Mouse (Mus musculus) intestine, embryonic 16.5 days (tissue): ENCODE results near the gene Mmp14. TPM values are rescaled to one million over a fixed set of nuclear protein-coding genes. Genes with fewer than 3 reads are reported as not detected.

Source experiments
- ATAC-seq: fragments of 200-750 bp; cut with Nextera tagmentation; 2 replicates; pipeline ENCODE4 v1.8.0; 2017; ENCODE audit warnings: moderate TSS enrichment, moderate library complexity
- H3K27ac ChIP-seq: fragments of 300-500 bp; sonication (generic); 2 replicates; pipeline ENCODE4 v1.5.1; 2014; ENCODE audit warnings: mild to moderate bottlenecking, low read length
- H3K27me3 ChIP-seq: fragments of 300-500 bp; sonication (generic); replicated peaks from 2 replicates; pipeline ENCODE4 v1.6.1; 2014; ENCODE audit warnings: low read length, control low read depth, mixed read lengths; ENCODE audit not compliant: control insufficient read depth, insufficient read depth
- H3K36me3 ChIP-seq: fragments of 300-500 bp; sonication (generic); 2 replicates; pipeline ENCODE4 v1.6.1; 2014; ENCODE audit warnings: low read length, control low read depth; ENCODE audit not compliant: control insufficient read depth, insufficient read depth
- H3K4me1 ChIP-seq: fragments of 300-500 bp; sonication (generic); 2 replicates; pipeline ENCODE4 v1.6.1; 2014; ENCODE audit warnings: low read length, control low read depth, mixed read lengths; ENCODE audit not compliant: control insufficient read depth, insufficient read depth
- H3K4me2 ChIP-seq: fragments of 300-500 bp; sonication (generic); 2 replicates; pipeline ENCODE4 v1.6.1; 2014; ENCODE audit warnings: low read depth, low read length, control low read depth
- H3K4me3 ChIP-seq: fragments of 300-500 bp; sonication (generic); 2 replicates; pipeline ENCODE4 v1.5.1; 2014; ENCODE audit warnings: mild to moderate bottlenecking, low read length
- H3K9ac ChIP-seq: fragments of 300-500 bp; sonication (generic); 2 replicates; pipeline ENCODE4 v1.6.1; 2014; ENCODE audit warnings: low read depth, low read length
- H3K9me3 ChIP-seq: fragments of 300-500 bp; sonication (generic); 2 replicates; pipeline ENCODE4 v1.6.1; 2016; ENCODE audit warnings: low read length, control low read depth; ENCODE audit not compliant: control insufficient read depth
- WGBS: fragments of 180-500 bp; shearing (Covaris S2); extraction: QIAGEN DNeasy Blood & Tissue Kit; methylation state at CpG from one replicate; pipeline ENCODE4 v1.1.7; 2014; 5-methylcytosine and 5-hydroxymethylcytosine counted together
- polyA plus RNA-seq: library from polyadenylated mRNA; unstranded; fragments of >200 nt; fragmentation: Nextera tagmentation; extraction: Ambion mirVana; gene quantifications from 2 replicates; pipeline ENCODE4 v1.2.1, GENCODE M21; 2015

The Mmp14 gene
- polyA plus RNA-seq, 1 experiment from 2014 or later: 90.7 TPM

DNA sequence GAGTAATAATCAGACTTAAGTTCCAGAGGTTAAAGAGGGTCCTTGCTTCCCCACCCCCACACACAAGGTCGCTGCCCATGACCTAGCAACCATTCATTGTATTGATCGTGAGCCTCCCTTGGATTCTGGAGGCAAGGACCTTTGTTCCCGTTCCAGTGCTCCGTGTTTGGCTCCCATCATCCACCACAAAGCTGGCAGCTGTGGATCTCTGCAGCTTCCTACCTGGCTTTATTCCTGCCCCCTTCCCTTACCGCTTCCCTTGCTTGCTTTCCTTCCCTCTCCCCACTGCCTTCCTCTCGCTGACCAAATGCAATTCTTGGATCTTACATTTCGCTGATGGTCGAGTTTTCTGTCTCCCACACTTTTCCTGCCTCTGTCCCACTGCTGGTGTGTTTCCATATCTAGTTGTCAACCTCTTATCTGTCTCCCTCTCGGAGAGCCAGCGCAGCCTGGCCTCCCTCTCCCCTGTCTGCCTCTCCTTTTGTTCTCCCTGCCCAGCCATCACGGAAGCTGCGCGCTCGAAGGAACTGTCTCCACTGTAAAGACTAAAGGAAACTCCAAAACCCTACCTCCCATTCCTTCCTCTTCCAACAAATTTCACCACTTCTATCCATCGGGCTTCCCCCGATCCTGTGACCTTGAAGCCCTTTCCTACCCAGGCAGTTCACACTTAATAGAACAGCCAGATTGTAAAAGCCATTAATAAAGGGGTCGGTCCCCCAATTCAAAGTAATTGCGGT is 836 bp upstream of the Mmp14 start:
- peak overlapping the region; percentile 85 for H3K4me3 ChIP-seq
- H3K27ac ChIP-seq: peak overlapping the region; percentile 94
- no peak for ATAC-seq
- no peaks in the 10 kb centered on the region; the same call in 1 of the 2 replicates for H3K36me3 ChIP-seq
- no peaks in the 10 kb centered on the region for H3K9me3 ChIP-seq
- WGBS: 4% methylated on average over 18 of the region's 18 CpGs
- peak overlapping the region; percentile 90 for H3K4me2 ChIP-seq
- no peaks in the 10 kb centered on the region for H3K27me3 ChIP-seq
- peaks cover 42% of the 10 kb centered on the region for H3K4me1 ChIP-seq
- peak overlapping the region; percentile 94 for H3K9ac ChIP-seq

DNA sequence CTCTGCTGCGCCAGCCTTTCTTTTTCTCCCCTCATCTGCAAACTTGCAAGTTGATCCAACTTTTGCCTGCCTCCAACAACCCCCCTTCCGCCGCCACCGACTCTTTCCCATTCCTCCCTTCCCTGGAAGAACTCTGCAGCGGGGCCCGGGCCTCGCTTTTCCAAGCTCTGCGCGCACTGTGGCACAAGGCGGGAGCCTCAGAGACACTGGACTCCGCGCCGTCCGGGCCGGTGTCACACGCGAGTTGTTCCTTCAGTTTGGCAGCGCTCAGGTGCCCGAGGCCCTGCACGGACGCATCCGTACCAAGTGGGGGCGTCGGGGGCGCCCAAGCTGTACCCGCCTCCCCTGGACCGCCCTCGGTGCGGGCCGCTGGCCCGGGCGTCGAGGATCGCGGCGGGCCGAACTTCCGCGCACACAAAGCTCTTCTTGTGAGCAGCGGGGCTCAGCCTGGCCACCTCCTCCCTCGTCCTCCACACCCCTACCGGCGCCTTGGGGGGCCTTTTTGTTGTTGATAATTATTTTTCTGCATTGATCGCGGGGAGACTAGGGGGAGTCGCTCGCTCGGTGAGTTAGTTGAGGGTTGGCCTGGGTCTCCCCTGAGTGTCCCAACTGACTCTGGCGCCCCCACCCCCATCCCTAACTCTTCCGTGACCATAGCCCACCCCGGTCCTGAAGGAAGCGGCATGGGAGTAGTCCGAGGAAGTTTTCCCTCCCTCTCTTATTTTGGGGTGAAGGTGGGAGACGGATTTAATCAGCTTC is 845 bp downstream of the Mmp14 start:
- H3K4me1 ChIP-seq: peaks cover 42% of the 10 kb centered on the region
- peak overlapping the region; percentile 94 for H3K27ac ChIP-seq
- peak overlapping the region; percentile 90 for H3K4me2 ChIP-seq
- no peaks in the 10 kb centered on the region for H3K9me3 ChIP-seq
- peak overlapping the region; percentile 85 for H3K4me3 ChIP-seq
- no peaks in the 10 kb centered on the region for H3K27me3 ChIP-seq
- H3K9ac ChIP-seq: peak overlapping the region; percentile 94
- 1% methylated on average over 54 of the region's 54 CpGs for WGBS
- peak; percentile 21; the same call in 1 of the 2 replicates for ATAC-seq
- peaks cover 4% of the 10 kb centered on the region for H3K36me3 ChIP-seq

DNA sequence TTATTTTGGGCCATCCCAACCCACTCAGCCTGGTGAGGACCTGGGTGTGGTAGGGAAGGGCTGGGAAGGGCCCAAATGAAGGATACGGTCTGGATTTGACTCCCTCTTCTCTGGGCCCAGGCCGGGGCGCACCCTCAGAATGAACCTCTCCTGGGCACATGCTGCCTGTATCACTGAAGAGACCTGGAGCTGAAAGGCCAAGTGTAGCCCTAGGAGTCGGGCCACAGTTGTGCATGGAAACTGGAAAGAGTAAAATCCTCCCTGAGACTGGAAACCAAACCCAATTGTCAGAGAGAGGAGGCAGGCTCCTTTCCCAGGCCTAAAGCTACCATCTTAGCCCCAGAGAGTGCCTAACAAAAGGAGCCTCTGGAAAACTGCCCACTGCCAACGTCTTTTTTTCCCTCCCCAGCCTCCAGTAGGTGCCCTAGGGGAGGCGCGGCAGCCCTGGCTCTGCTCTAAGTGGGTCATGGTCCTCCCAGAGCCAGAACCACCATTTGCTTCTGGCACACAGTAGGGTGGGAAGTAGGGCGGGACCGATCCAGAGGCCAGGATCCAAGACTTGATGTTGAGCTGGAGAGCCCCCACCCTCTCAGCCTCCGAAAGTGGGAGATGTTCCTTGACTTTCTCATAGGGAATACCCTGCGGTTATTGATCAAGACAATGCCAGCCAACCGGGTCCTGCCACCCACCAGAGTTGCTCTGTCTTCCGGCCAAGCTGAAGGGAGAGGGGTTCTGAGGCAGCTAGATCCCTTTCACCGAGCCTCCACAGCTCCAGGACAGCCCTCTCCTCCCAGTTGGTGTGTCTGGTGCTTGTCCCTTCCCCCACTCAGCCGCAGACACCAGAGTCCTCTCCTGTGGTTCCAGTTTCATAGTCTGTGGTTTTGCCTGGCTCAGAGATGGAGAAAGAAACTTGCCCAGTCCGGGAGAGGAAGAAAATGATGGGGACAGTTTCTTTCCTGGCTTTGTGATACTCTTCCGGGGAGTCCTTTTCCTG is 1.7 kb downstream of the Mmp14 start:
- Histone ChIP-seq H3K36me3 (peaks cover 4% of the 10 kb centered on the region), H3K27me3 (no peaks in the 10 kb centered on the region), H3K27ac (peak overlapping the region; percentile 94), H3K9ac (peak overlapping the region; percentile 94), H3K4me2 (peak overlapping the region; percentile 90), H3K4me3 (peak overlapping the region; percentile 85), H3K4me1 (peaks cover 36% of the 10 kb centered on the region), H3K9me3 (no peaks in the 10 kb centered on the region)
- ATAC-seq: peak; percentile 4; the same call in 1 of the 2 replicates
- WGBS: 25% methylated on average over 17 of the region's 17 CpGs

DNA sequence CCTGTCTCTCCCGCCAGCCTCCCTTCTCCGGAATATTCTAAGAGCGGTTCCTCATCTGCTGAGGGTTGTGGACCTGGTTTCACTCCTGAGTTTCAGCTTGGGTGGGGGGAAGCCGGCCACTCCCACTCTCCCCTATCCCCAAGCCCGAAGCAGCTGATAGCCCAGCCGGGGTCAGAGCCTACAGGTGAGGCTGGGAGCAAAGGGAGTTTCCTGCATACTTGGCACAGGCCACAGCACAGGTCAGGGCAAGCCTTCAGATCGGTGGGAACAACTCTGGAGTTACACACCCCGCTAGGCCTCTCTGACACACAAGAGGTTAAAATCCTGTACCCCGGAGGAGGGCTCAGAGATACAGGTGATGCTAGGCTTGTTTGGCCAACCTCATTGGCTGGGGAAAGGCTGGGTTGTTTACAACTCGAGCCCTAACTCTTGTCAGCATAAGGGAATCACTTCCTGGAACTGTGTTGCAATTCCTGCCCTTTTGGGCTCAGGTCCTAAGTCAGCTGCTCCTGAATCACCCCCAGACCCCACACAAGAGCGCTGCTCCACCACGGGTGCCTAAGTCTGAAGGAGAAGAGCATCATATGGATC is 2.6 kb downstream of the Mmp14 start:
- no peak for ATAC-seq

DNA sequence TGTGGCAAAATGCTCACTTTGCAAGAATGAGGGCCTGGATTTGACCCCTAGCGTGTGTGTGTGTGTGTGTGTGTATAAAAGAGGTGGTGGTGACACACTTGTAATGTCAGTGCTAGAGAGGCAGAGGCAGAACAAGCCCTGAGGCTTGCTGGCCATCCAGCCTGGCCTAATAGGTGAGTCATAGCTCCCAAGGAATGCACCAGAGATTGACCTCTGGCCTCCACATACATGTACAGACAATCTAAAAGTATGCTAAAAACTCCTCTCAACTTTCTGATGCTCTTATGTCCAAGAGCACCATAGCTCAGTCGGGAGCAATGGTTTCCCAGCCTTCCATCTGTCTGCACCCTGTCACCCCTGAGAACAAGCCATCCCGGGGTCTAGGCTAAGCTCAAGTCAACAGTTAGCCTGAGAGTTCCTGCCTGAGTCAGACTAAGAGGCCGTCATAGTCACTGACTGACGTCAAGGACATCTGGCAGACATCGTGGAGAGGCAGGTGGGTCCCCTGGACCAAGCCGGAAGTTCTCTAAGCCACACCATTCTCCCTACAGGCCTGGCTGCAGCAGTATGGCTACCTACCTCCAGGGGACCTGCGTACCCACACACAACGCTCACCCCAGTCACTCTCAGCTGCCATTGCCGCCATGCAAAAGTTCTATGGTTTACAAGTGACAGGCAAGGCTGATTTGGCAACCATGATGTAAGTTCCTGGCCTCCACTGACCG is 3.9 kb downstream of the Mmp14 start:
- no peak overlapping the region for H3K4me2 ChIP-seq
- no peak for ATAC-seq

More for the DNA sequence above, 2.6 kb downstream of the Mmp14 start:
- H3K27me3 ChIP-seq: no peaks in the 10 kb centered on the region
- WGBS: 38% methylated on average over 12 of the region's 12 CpGs
- peak overlapping the region; percentile 90 for H3K4me2 ChIP-seq
- no peaks in the 10 kb centered on the region for H3K9me3 ChIP-seq
- H3K4me1 ChIP-seq: peaks cover 36% of the 10 kb centered on the region
- peaks cover 13% of the 10 kb centered on the region for H3K36me3 ChIP-seq
- peak overlapping the region; percentile 94 for H3K27ac ChIP-seq
- peak overlapping the region; percentile 85 for H3K4me3 ChIP-seq
- peak overlapping the region; percentile 94 for H3K9ac ChIP-seq

DNA sequence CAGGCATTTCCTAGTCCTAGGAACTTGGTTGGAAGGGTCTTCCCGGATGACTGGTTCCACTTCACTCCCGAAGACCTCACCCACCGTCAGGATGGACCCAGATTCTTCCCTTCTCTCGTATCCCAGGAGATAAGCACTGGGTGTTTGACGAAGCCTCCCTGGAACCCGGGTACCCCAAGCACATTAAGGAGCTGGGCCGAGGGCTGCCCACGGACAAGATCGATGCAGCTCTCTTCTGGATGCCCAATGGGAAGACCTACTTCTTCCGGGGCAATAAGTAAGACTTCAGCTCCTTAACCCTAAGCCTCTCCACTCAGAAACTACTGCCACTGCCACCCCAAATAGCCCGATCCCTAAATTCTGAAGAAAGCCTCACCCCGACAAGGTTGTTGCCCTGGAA is 7.7 kb downstream of the Mmp14 start:
- H3K4me3 ChIP-seq: no peak overlapping the region
- peaks cover 25% of the 10 kb centered on the region for H3K36me3 ChIP-seq
- 86% methylated on average over 12 of the region's 12 CpGs for WGBS
- ATAC-seq: no peak
- no peak overlapping the region for H3K27ac ChIP-seq
- H3K9ac ChIP-seq: no peak overlapping the region
- H3K27me3 ChIP-seq: no peaks in the 10 kb centered on the region
- H3K4me2 ChIP-seq: no peak overlapping the region
- H3K9me3 ChIP-seq: no peaks in the 10 kb centered on the region
- peaks cover 18% of the 10 kb centered on the region for H3K4me1 ChIP-seq

More for the DNA sequence above, 3.9 kb downstream of the Mmp14 start:
- H3K27me3 ChIP-seq: no peaks in the 10 kb centered on the region
- H3K36me3 ChIP-seq: peaks cover 22% of the 10 kb centered on the region
- 82% methylated on average over 11 of the region's 11 CpGs for WGBS
- H3K4me3 ChIP-seq: no peak overlapping the region
- H3K9ac ChIP-seq: no peak overlapping the region
- H3K4me1 ChIP-seq: peaks cover 26% of the 10 kb centered on the region
- H3K27ac ChIP-seq: no peak overlapping the region
- no peaks in the 10 kb centered on the region for H3K9me3 ChIP-seq

DNA sequence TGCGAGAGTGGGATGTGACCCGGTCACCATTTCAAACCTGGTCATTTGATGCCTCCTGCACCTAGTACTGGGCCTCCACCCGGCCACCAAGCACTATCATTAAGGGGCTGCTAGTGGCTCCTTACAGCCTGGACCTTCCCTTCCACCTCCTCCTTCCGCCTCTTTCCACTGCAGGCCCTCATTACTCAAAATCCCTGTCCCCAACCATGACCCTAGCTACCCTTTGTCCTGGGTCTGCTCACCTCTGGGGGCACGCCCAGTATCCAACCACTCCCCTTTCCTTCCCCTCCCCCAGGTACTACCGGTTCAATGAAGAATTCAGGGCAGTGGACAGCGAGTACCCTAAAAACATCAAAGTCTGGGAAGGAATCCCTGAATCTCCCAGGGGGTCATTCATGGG is 8.2 kb downstream of the Mmp14 start:
- no peaks in the 10 kb centered on the region for H3K27me3 ChIP-seq
- no peak overlapping the region for H3K9ac ChIP-seq
- WGBS: 68% methylated on average over 7 of the region's 7 CpGs
- no peak overlapping the region for H3K4me3 ChIP-seq
- H3K9me3 ChIP-seq: no peaks in the 10 kb centered on the region
- H3K4me1 ChIP-seq: peaks cover 14% of the 10 kb centered on the region; the same call in 1 of the 2 replicates
- H3K4me2 ChIP-seq: no peak overlapping the region
- H3K36me3 ChIP-seq: peaks cover 25% of the 10 kb centered on the region
- no peak for ATAC-seq
- no peak overlapping the region for H3K27ac ChIP-seq

DNA sequence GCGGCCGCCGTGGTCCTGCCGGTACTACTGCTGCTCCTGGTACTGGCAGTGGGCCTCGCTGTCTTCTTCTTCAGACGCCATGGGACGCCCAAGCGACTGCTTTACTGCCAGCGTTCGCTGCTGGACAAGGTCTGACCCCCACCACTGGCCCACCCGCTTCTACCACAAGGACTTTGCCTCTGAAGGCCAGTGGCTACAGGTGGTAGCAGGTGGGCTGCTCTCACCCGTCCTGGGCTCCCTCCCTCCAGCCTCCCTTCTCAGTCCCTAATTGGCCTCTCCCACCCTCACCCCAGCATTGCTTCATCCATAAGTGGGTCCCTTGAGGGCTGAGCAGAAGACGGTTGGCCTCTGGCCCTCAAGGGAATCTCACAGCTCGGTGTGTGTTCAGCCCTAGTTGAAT is 9.1 kb downstream of the Mmp14 start:
- WGBS: 93% methylated on average over 14 of the region's 14 CpGs
- Histone ChIP-seq H3K4me1 (peaks cover 11% of the 10 kb centered on the region; the same call in 1 of the 2 replicates), H3K4me3 (no peak overlapping the region), H3K4me2 (no peak overlapping the region), H3K9ac (no peak overlapping the region), H3K36me3 (peaks cover 25% of the 10 kb centered on the region), H3K27me3 (no peaks in the 10 kb centered on the region), H3K27ac (no peak overlapping the region), H3K9me3 (no peaks in the 10 kb centered on the region)
- ATAC-seq: no peak
